Mouse (Mus musculus) liver, embryonic 13.5 days (tissue): Measurements from ENCODE around the gene Hcst. TPM values are rescaled to one million over a fixed set of nuclear protein-coding genes. Genes with fewer than 3 reads are reported as not detected.

ENCODE experiments used
- ATAC-seq: fragments of 200-750 bp; cut with Nextera tagmentation; 2 replicates; pipeline ENCODE4 v1.8.0; 2017; ENCODE audit warnings: low read depth, mild to moderate bottlenecking, moderate number of reproducible peaks, moderate library complexity
- DNase-seq: peaks from one replicate; pipeline ENCODE4 v3.0.0; 2022
- H3K27ac ChIP-seq: fragments of 300-500 bp; sonication (generic); 2 replicates; pipeline ENCODE4 v1.5.1; 2015; ENCODE audit warnings: moderate library complexity, mild to moderate bottlenecking, inconsistent platforms
- H3K27me3 ChIP-seq: fragments of 300-500 bp; sonication (generic); 2 replicates; pipeline ENCODE4 v1.6.1; 2015; ENCODE audit warnings: mild to moderate bottlenecking, inconsistent platforms
- H3K36me3 ChIP-seq: fragments of 300-500 bp; sonication (generic); 2 replicates; pipeline ENCODE4 v1.6.1; 2015; ENCODE audit warnings: mild to moderate bottlenecking, inconsistent platforms
- H3K4me1 ChIP-seq: fragments of 300-500 bp; sonication (generic); replicated peaks from 2 replicates; pipeline ENCODE4 v1.6.1; 2015; ENCODE audit warnings: inconsistent platforms
- H3K4me2 ChIP-seq: fragments of 300-500 bp; sonication (generic); 2 replicates; pipeline ENCODE4 v1.6.1; 2015; ENCODE audit warnings: inconsistent platforms, mild to moderate bottlenecking, moderate library complexity
- H3K4me3 ChIP-seq: fragments of 300-500 bp; sonication (generic); replicated peaks from 2 replicates; pipeline ENCODE4 v1.5.1; 2015; ENCODE audit warnings: mild to moderate bottlenecking, inconsistent platforms
- H3K9ac ChIP-seq: fragments of 300-500 bp; sonication (generic); 2 replicates; pipeline ENCODE4 v1.6.1; 2015; ENCODE audit warnings: mild to moderate bottlenecking, inconsistent platforms
- H3K9me3 ChIP-seq: fragments of 300-500 bp; sonication (generic); replicated peaks from 2 replicates; pipeline ENCODE4 v1.6.1; 2016; ENCODE audit warnings: inconsistent platforms
- WGBS: fragments of 180-500 bp; shearing (Covaris S2); methylation state at CpG from one replicate; pipeline ENCODE4 v1.1.7; 2015; ENCODE audit not compliant: insufficient replicate concordance; 5-methylcytosine and 5-hydroxymethylcytosine counted together
- polyA plus RNA-seq: library from polyadenylated mRNA; unstranded; fragments of >200 nt; fragmentation: Nextera tagmentation; extraction: Ambion mirVana; gene quantifications from 2 replicates; pipeline ENCODE4 v1.2.1, GENCODE M21; 2015

Hcst gene
- polyA plus RNA-seq, 1 experiment from 2014 or later = 4.0 TPM

DNA sequence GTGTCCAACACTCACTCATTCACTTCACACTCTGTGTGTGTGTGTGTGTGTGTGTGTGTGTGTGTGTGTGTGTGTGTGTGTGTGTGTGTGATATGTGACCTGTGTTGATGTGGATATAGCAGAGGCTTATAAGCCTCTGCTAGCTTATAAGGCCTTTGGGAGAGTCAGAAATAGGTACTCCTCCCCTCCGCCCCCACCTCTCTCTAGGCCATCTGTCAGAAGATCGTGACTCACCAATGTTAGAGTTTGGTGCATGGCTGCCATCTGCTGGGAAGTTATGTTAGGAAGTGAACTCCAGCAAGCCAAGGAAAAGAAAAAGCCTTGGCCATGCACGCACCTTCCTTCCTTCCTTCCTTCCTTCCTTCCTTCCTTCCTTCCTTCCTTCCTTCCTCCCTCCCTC, 12.1 kb upstream of the Hcst start:
- peaks cover 7% of the 10 kb centered on the region for H3K36me3 ChIP-seq
- no peak overlapping the region for H3K4me3 ChIP-seq
- no peak overlapping the region for H3K4me2 ChIP-seq
- ATAC-seq (no peak), DNase-seq (no peak)
- H3K9me3 ChIP-seq = no peaks in the 10 kb centered on the region
- no peak overlapping the region for H3K9ac ChIP-seq
- no peak overlapping the region for H3K27ac ChIP-seq
- peaks cover 21% of the 10 kb centered on the region for H3K27me3 ChIP-seq
- no peaks in the 10 kb centered on the region for H3K4me1 ChIP-seq
- WGBS = 21% methylated on average over 3 of the region's 3 CpGs

DNA sequence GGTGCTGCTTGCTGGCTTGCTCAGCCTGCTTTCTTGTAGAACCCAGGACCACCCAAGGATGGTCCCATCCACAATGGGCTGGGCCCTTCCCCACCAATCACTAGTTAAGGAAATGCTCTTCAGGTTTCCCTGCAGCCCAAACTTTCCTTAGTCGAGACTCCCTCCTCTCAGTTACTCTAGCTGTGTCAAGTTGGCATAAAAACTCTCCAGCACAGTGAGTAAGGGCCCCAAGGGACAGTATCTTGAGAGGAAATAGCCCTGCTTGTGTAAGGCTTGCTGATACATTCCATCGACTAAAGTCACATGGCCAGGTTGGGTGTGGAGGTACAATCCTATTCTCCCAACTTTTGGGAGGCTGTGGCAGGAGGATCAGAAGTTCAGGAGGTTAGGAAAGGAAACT, 10.5 kb upstream of the Hcst start:
- no peak for DNase-seq
- 26% methylated on average over 2 of the region's 2 CpGs for WGBS

DNA sequence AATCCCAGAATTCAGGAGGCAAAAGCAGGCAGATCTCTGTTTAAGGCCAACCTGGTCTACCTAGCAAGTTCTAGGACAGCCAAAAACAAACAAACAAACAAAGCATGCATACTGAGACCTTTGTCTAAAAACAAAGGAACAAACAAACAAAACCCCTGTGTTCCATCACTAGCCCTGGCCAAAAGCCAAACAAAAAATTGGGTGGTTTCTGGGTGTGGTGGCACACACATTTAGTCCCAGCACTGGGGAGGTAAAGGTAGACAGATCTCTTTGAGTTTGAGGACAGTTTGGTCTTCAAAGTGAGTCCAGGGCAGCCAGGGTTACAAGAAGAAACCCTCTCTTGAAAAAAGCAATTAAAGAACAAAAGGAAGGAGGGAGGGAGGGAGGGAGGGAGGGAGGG, 9.7 kb upstream of the Hcst start:
- Histone ChIP-seq H3K27me3 (no peaks in the 10 kb centered on the region), H3K4me1 (no peaks in the 10 kb centered on the region), H3K36me3 (peaks cover 26% of the 10 kb centered on the region), H3K9me3 (no peaks in the 10 kb centered on the region), H3K4me3 (no peak overlapping the region), H3K4me2 (no peak overlapping the region), H3K27ac (no peak overlapping the region), H3K9ac (no peak overlapping the region)
- no peak for DNase-seq
- no peak for ATAC-seq

More for the DNA sequence above, 10.5 kb upstream of the Hcst start:
- Histone ChIP-seq H3K4me2 (no peak overlapping the region), H3K4me1 (no peaks in the 10 kb centered on the region), H3K4me3 (no peak overlapping the region), H3K9me3 (no peaks in the 10 kb centered on the region), H3K27ac (no peak overlapping the region), H3K27me3 (peaks cover 5% of the 10 kb centered on the region), H3K9ac (no peak overlapping the region), H3K36me3 (peaks cover 20% of the 10 kb centered on the region)
- no peak for ATAC-seq

DNA sequence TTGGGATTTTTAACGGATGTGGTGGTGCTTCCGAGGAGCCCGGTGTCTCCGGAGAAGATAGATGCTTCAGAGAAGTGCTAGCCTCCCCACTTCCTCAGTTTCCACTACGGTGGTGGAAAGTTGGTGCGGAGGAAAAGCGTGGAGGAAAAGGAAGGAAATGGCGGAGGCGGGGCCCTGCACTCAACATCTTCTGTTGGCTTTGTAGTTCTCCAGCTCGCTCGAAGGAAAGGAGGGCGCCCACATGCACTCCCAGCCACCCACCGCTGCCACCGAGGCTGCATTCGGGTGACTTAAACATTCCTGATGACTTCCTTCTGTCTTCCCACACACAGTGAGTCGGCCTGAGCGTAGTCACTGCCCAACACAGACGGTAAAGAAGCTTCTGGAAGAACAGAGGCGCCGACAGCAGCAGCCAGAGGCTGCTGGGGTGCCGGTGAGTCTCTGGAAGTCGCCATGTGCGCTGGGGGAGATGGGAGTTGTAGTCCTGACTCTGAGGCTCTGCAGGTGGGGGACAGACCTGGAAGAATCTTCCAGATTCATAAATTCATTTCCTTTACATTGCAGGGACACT, 3.5 kb upstream of the Hcst start:
- Histone ChIP-seq H3K27me3 (peaks cover 6% of the 10 kb centered on the region), H3K4me2 (peak overlapping the region; percentile 91), H3K9me3 (no peaks in the 10 kb centered on the region), H3K9ac (peak overlapping the region; percentile 67), H3K27ac (peak overlapping the region; percentile 45; the same call in 1 of the 2 replicates), H3K36me3 (peaks cover 26% of the 10 kb centered on the region), H3K4me1 (peaks cover 36% of the 10 kb centered on the region), H3K4me3 (peak overlapping the region; percentile 64)
- 22% methylated on average over 23 of the region's 23 CpGs for WGBS
- no peak for ATAC-seq
- DNase-seq = no peak

DNA sequence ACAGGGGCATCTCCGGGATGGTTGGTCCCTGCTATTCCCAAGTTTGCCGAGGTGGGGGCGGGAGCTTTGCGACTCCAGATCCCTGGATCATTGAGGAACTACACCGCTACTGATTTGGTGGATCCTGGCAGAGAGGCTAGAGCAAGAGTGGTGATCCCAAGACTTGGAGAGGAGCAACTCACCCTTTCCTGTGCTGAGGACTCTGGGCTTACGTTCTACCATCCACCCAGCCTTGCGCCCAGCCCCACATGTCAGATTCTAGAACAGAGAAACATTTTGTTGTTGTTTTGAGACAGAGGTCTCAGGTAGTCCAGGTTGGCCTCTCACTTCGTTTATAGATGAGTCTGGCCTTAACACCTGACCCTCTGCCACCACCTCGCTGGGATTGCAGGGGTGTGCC, 2.9 kb upstream of the Hcst start:
- Histone ChIP-seq H3K9ac (peak overlapping the region; percentile 67), H3K36me3 (peaks cover 26% of the 10 kb centered on the region), H3K4me1 (peaks cover 36% of the 10 kb centered on the region), H3K4me3 (peak overlapping the region; percentile 64), H3K4me2 (peak overlapping the region; percentile 91), H3K27ac (peak overlapping the region; percentile 45), H3K9me3 (no peaks in the 10 kb centered on the region), H3K27me3 (peaks cover 6% of the 10 kb centered on the region)
- DNase-seq (no peak), ATAC-seq (no peak)
- 5% methylated on average over 9 of the region's 9 CpGs for WGBS

- Histone ChIP-seq H3K9me3 (no peaks in the 10 kb centered on the region), H3K4me1 (peaks cover 36% of the 10 kb centered on the region), H3K9ac (peak overlapping the region; percentile 67), H3K27ac (peak overlapping the region; percentile 50; the same call in 1 of the 2 replicates), H3K36me3 (peaks cover 21% of the 10 kb centered on the region), H3K4me2 (peak overlapping the region; percentile 91), H3K4me3 (peak overlapping the region; percentile 64), H3K27me3 (peaks cover 6% of the 10 kb centered on the region)
- DNase-seq = peak; percentile 65
- ATAC-seq = peak; percentile 62
- under 1% methylated on average over 45 of the region's 45 CpGs for WGBS
Observed at GRCm38 (mm10) chr7:30421890-30422435, 2.3 kb upstream of the Hcst start.

DNA sequence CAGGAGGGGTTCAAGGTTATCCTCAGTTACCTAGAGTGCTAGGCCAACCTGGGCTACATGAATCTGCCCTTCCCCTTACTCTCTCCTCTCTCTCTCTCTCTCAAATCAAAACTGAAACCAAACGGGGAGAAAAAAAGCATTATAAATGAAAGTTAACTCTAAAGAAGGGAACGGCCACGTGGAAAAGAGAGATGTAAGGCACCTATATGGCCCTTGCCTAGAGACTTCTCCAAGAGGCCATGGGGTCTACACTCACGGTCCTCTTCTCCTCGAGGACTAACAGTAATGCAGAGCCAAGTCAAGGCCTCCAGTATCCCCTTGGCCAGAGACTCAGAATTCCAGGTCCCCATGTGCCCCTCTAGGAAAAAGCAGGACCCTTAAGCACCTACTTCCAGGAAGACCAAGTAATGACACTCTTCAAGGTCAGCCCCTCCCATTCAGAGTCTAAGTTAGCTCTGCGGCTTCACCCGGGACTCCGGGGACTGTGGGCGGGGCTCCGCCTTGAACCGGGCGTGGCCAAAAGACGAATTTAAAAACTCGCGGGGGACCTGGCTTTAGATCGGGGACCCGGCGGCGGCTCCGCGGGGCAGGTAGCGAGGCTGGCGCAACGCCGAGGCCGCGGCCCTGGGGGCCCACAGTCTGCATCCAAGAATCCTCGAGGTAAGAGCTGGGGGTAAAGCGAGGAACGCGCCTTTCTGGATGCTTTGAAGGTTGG, 1.7 kb upstream of the Hcst start, which contains the start of gene Nfkbid:
Gene Nfkbid (plus strand): TSS at position 558 of the 715 bp plus-strand sequence.
- DNase-seq = peak; percentile 71
- Histone ChIP-seq H3K4me2 (peak within 1 kb of the TSS; percentile 91), H3K27me3 (peaks cover 6% of the 10 kb centered on the region), H3K9ac (peak within 1 kb of the TSS; percentile 67), H3K36me3 (peaks cover 16% of the 10 kb centered on the region), H3K4me3 (peak within 1 kb of the TSS; percentile 64), H3K9me3 (no peaks in the 10 kb centered on the region), H3K27ac (peak within 1 kb of the TSS; percentile 50), H3K4me1 (peaks cover 36% of the 10 kb centered on the region)
- ATAC-seq = peak; percentile 43; the same call in 1 of the 2 replicates
- WGBS = 4% methylated on average over 31 of the region's 31 CpGs

- Histone ChIP-seq H3K36me3 (peaks cover 10% of the 10 kb centered on the region), H3K9me3 (no peaks in the 10 kb centered on the region), H3K27ac (peak overlapping the region; percentile 6; the same call in 1 of the 2 replicates), H3K9ac (no peak overlapping the region), H3K4me1 (peaks cover 36% of the 10 kb centered on the region), H3K4me2 (peak overlapping the region; percentile 91), H3K27me3 (peaks cover 6% of the 10 kb centered on the region), H3K4me3 (no peak overlapping the region)
- 45% methylated on average over 3 of the region's 3 CpGs for WGBS
- no peak for DNase-seq
- ATAC-seq = no peak
Observed at GRCm38 (mm10) chr7:30420673-30421072, 1.0 kb upstream of the Hcst start.

DNA sequence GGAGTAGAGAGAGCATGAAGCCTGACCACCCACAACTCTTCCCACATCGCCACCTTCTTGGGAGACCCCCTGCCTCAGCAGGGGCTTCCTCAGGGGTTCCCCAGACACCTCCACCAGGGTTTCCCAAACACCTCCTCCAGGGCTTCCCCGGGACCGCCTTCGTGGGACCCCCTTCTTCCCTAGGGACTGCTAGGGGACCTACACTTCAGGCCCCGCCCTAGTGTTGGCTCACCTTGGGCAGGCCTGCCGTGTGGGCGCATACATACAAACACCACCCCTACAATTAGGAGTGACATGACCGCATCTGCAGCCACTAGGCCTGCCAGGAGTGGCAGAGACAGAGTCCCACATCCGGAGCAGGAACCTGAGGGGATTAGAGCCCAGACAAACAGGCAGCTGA, 1.8 kb downstream of the Hcst start:
- WGBS = 38% methylated on average over 9 of the region's 9 CpGs
- Histone ChIP-seq H3K4me1 (peaks cover 28% of the 10 kb centered on the region), H3K4me3 (no peak overlapping the region), H3K27ac (peak overlapping the region; percentile 62), H3K4me2 (peak overlapping the region; percentile 20; the same call in 1 of the 2 replicates), H3K9ac (0 out of 2 replicates have a peak overlapping the region, but pooled peaks have one; percentile 1), H3K36me3 (no peaks in the 10 kb centered on the region), H3K27me3 (peaks cover 6% of the 10 kb centered on the region), H3K9me3 (no peaks in the 10 kb centered on the region; the same call in 1 of the 2 replicates)
- ATAC-seq = no peak
- DNase-seq = no peak

GRCm38 (mm10) chr7:30413596-30413995, 6.1 kb downstream of the Hcst start, which contains the start of gene Tyrobp:
TSS of gene Tyrobp (plus strand) at chr7:30413760.
- Histone ChIP-seq H3K4me1 (no peaks in the 10 kb centered on the region), H3K27me3 (no peaks in the 10 kb centered on the region), H3K9ac (0 out of 2 replicates have a peak within 1 kb of the TSS, but pooled peaks have one; percentile 37), H3K27ac (peak within 1 kb of the TSS; percentile 37), H3K36me3 (no peaks in the 10 kb centered on the region), H3K9me3 (no peaks in the 10 kb centered on the region; the same call in 1 of the 2 replicates), H3K4me2 (no peak within 1 kb of the TSS), H3K4me3 (peak within 1 kb of the TSS; percentile 24)
- 27% methylated on average over 5 of the region's 5 CpGs for WGBS
- ATAC-seq = no peak
- DNase-seq = no peak

DNA sequence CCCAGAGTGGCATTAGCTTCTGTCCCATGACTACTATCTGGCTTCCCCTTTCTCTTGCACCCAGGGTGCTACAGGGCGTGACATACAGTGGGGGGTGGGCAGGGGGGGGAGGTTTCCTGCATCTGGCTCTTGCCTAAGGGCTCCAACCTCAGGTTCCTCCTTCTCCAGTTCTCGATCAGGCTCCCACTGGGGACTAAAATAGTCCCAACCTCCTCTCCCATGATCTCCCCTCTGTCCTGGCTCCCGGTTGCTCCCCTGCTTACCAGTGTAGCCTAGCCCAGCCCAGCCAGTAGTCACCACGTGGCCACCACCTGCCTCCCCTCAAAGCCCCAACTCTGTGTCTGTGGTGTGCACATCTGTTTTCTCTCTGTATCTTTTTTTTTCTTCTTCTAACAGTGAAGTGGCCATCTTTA, 6.9 kb downstream of the Hcst start:
- no peak overlapping the region for H3K9ac ChIP-seq
- no peak overlapping the region for H3K4me3 ChIP-seq
- H3K4me1 ChIP-seq = no peaks in the 10 kb centered on the region
- DNase-seq (no peak), ATAC-seq (peak; percentile 51; the same call in 1 of the 2 replicates)
- H3K4me2 ChIP-seq = no peak overlapping the region
- no peaks in the 10 kb centered on the region for H3K27me3 ChIP-seq
- peak overlapping the region; percentile 37; the same call in 1 of the 2 replicates for H3K27ac ChIP-seq
- H3K9me3 ChIP-seq = no peaks in the 10 kb centered on the region; the same call in 1 of the 2 replicates
- H3K36me3 ChIP-seq = no peaks in the 10 kb centered on the region
- WGBS = 14% methylated on average over 4 of the region's 4 CpGs
